Mouse (Mus musculus): Measurements from ENCODE around the gene Zfp626.

- no peak for TF ChIP-seq CTCF (IDR thresholded peaks at IDR 0.05; ENCODE audit: low read depth, low read length)
- no peak for TF ChIP-seq GATA2 (IDR thresholded peaks at IDR 0.05; ENCODE audit: borderline replicate concordance, low read depth, low read length)
- TF ChIP-seq TAL1 (conservative IDR thresholded peaks at IDR 0.05; ENCODE audit: low read depth, low read length), result no peak
- TF ChIP-seq GATA1 (IDR thresholded peaks at IDR 0.05; ENCODE audit: borderline replicate concordance, low read length), result no peak
Observed at GRCm38 (mm10) chr7:27801137-27801536, 5.9 kb upstream of the Zfp626 start.
